Mouse (Mus musculus) embryo, embryonic 11.5 days (tissue): ENCODE results near the gene Il13ra1.

ENCODE experiments used
- DNase-seq: peaks from one replicate; pipeline ENCODE4 v3.0.0-alpha.2; 2012; ENCODE audit warnings: low read depth, low spot score

Gene Il13ra1

GRCm38 (mm10) chrX:36195736-36196525 is 84.0 kb downstream of the Il13ra1 start, which contains the start of gene Zcchc12:
Gene Zcchc12, plus strand, starts transcription at chrX:36195904.
- no peak for DNase-seq

GRCm38 (mm10) chrX:36209554-36209953 is 97.6 kb downstream of the Il13ra1 start:
- DNase-seq = no peak

- no peak for DNase-seq
These were observed 99.3 kb downstream of the Il13ra1 start for GRCm38 (mm10) chrX:36211216-36211615.
